Mouse (Mus musculus): Measurements from ENCODE around the gene Ercc4.

DNA sequence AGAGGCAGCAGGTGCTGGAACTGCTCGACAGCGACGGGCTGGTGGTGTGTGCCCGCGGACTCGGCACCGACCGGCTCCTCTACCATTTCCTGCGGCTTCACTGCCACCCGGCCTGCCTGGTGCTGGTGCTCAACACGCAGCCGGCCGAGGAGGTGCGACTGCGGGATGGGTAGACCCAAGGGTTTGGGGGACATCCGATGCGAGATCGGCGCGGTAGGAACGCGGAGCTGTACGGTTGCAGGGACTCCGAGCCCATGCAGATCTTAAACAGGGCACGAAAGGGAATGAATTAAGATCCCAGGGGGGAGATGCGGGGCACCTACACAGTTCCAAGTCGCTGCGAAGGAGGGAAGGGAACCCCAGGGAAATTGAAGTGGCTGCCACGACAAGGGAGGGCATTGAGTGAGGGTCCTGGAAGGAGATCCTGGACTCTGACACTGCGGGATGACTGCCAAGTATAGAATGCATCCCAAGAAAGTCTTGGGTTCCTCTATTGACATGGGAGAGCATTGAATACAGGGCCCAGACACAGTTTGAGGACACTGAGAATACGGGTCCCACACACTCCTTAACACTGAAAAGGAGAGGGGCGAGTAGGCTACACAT lies 609 bp downstream of the Ercc4 start:
- TF ChIP-seq CTCF (conservative IDR thresholded peaks at IDR 0.05; ENCODE audit: low read length) (no peak), POU5F1 (IDR thresholded peaks at IDR 0.05; ENCODE audit: borderline replicate concordance, low read length) (no peak), NANOG (IDR thresholded peaks at IDR 0.05; ENCODE audit: borderline replicate concordance, low read length) (no peak)
